Mouse (Mus musculus) thymus, adult 2 months (tissue): ENCODE data around the gene Sv2b. TPM values are rescaled to one million over a fixed set of nuclear protein-coding genes. Genes with fewer than 3 reads are reported as not detected.

ENCODE experiments used
- DNase-seq: peaks from one replicate; pipeline ENCODE4 v3.0.0; 2021
- H3K27ac ChIP-seq: fragments of 200-500 bp; 2 replicates; pipeline ENCODE4 v1.5.1; 2012; ENCODE audit warnings: low read length, control low read depth; ENCODE audit not compliant: control insufficient read depth, insufficient read depth
- H3K27me3 ChIP-seq: fragments of 200-500 bp; 2 replicates; pipeline ENCODE4 v1.6.1; 2012; ENCODE audit warnings: mild to moderate bottlenecking, low read length, moderate library complexity, mixed read lengths; ENCODE audit not compliant: control insufficient read depth, insufficient read depth
- H3K36me3 ChIP-seq: fragments of 200-500 bp; 2 replicates; pipeline ENCODE4 v1.6.1; 2012; ENCODE audit warnings: mild to moderate bottlenecking, low read length, moderate library complexity; ENCODE audit not compliant: control insufficient read depth, insufficient read depth
- H3K4me1 ChIP-seq: fragments of 200-500 bp; replicated peaks from 2 replicates; pipeline ENCODE4 v1.6.1; 2012; ENCODE audit warnings: low read length; ENCODE audit not compliant: control insufficient read depth, insufficient read depth
- H3K4me3 ChIP-seq: fragments of 200-500 bp; 2 replicates; pipeline ENCODE4 v1.5.1; 2012; ENCODE audit warnings: mild to moderate bottlenecking, low read length, control low read depth, moderate library complexity; ENCODE audit not compliant: control insufficient read depth, insufficient read depth
- CTCF ChIP-seq: fragments of 200-500 bp; IDR thresholded peaks from 2 replicates; pipeline ENCODE4 v1.5.1; 2012; ENCODE audit warnings: mild to moderate bottlenecking, control low read depth, low read length, moderate library complexity, borderline replicate concordance; ENCODE audit not compliant: control insufficient read depth, poor library complexity, insufficient read depth; ENCODE audit errors: extremely low read depth
- POLR2A ChIP-seq: fragments of 200-500 bp; IDR thresholded peaks from 2 replicates; pipeline ENCODE4 v1.6.1; 2012; ENCODE audit warnings: mild to moderate bottlenecking, low read length, control low read depth, moderate library complexity; ENCODE audit not compliant: control insufficient read depth, poor library complexity, insufficient read depth; ENCODE audit errors: extremely low read depth
- WGBS: fragments of 180-500 bp; shearing (Covaris S2); methylation state at CpG from one replicate; pipeline ENCODE4 v1.1.7; 2018; 5-methylcytosine and 5-hydroxymethylcytosine counted together
- polyA plus RNA-seq: library from polyadenylated mRNA; depleted of rRNA; stranded (reverse); fragments of >200 nt; gene quantifications from 2 replicates; pipeline ENCODE4 v1.2.3, GENCODE M21; 2012; rRNA removed

The Sv2b gene
- polyA plus RNA-seq = 0.77 and 0.94 TPM in 2 replicates

GRCm38 (mm10) chr7:75308457-75309312 lies at the start of gene Sv2b:
Sv2b (minus strand) TSS chr7:75309262.
- no peaks in the 10 kb centered on the region for H3K4me1 ChIP-seq
- peaks cover 4% of the 10 kb centered on the region; the same call in 1 of the 2 replicates for H3K27me3 ChIP-seq
- no peak for TF ChIP-seq POLR2A
- no peak for TF ChIP-seq CTCF
- no peak for DNase-seq
- H3K27ac ChIP-seq = no peak within 1 kb of the TSS
- 6% methylated on average over 46 of the region's 46 CpGs for WGBS
- no peak within 1 kb of the TSS for H3K4me3 ChIP-seq
- no peaks in the 10 kb centered on the region for H3K36me3 ChIP-seq

- no peak overlapping the region for H3K27ac ChIP-seq
- H3K4me1 ChIP-seq = peaks cover 14% of the 10 kb centered on the region
- H3K27me3 ChIP-seq = no peaks in the 10 kb centered on the region
- DNase-seq = no peak
- no peak overlapping the region for H3K4me3 ChIP-seq
- 91% methylated on average over 4 of the region's 4 CpGs for WGBS
- TF ChIP-seq CTCF = no peak
- TF ChIP-seq POLR2A = no peak
- no peaks in the 10 kb centered on the region for H3K36me3 ChIP-seq
These were observed 49.3 kb upstream of the Sv2b start for GRCm38 (mm10) chr7:75358284-75358851.

- Histone ChIP-seq H3K27me3 (no peaks in the 10 kb centered on the region), H3K4me3 (no peak overlapping the region), H3K27ac (no peak overlapping the region), H3K4me1 (no peaks in the 10 kb centered on the region), H3K36me3 (no peaks in the 10 kb centered on the region)
- WGBS = 91% methylated on average over 2 of the region's 2 CpGs
- TF ChIP-seq CTCF (no peak), POLR2A (no peak)
- DNase-seq = no peak
These were observed 46.5 kb upstream of the Sv2b start for GRCm38 (mm10) chr7:75355521-75355920.

GRCm38 (mm10) chr7:75352777-75353374 lies 43.8 kb upstream of the Sv2b start:
- Histone ChIP-seq H3K4me1 (no peaks in the 10 kb centered on the region), H3K27ac (no peak overlapping the region), H3K4me3 (no peak overlapping the region), H3K27me3 (no peaks in the 10 kb centered on the region), H3K36me3 (no peaks in the 10 kb centered on the region)
- no peak for DNase-seq
- TF ChIP-seq CTCF (no peak), POLR2A (no peak)
- 83% methylated on average over 1 of the region's 1 CpGs for WGBS

- DNase-seq = no peak
- Histone ChIP-seq H3K27me3 (no peaks in the 10 kb centered on the region), H3K36me3 (no peaks in the 10 kb centered on the region), H3K27ac (no peak overlapping the region), H3K4me1 (no peaks in the 10 kb centered on the region; the same call in 1 of the 2 replicates), H3K4me3 (no peak overlapping the region)
- no peak for TF ChIP-seq CTCF
- TF ChIP-seq POLR2A = no peak
- 92% methylated on average over 2 of the region's 2 CpGs for WGBS
These were observed 41.1 kb upstream of the Sv2b start for GRCm38 (mm10) chr7:75350172-75350571.

GRCm38 (mm10) chr7:75332311-75332710 lies 23.2 kb upstream of the Sv2b start:
- no peak overlapping the region for H3K4me3 ChIP-seq
- no peaks in the 10 kb centered on the region for H3K4me1 ChIP-seq
- 95% methylated on average over 3 of the region's 3 CpGs for WGBS
- H3K27me3 ChIP-seq = no peaks in the 10 kb centered on the region
- H3K27ac ChIP-seq = no peak overlapping the region
- DNase-seq = no peak
- no peaks in the 10 kb centered on the region for H3K36me3 ChIP-seq
- TF ChIP-seq CTCF = no peak
- no peak for TF ChIP-seq POLR2A
